Mouse (Mus musculus): Measurements from ENCODE around the gene Tjp2.

DNA sequence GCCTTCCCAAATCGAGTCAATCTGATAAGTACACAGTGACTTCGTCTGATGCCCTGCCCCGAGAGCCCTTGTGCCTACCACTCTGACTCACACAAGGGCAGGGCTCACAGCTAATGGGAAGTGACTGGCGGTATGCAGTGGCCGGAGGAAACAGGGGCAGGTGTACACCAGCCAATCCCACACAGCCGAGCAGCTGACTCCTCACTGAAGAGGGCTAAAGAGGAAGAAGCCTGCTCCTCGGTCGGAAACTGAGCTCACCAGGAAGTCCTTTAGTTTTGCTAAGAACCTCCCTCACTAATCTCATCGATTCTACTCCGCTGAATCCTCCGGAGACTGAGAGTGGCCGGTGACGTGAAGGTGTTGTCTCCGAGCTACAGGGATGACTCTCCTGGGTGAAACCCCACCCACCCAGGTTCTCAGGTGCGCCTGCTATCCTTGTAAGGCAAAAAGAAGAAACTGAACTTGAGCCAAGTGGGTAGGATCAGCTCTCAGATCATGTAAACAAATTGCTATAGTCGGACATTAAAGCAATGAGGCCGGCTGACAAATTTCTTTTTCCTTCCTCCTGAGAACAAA lies 58.2 kb downstream of the Tjp2 start:
- TF ChIP-seq CTCF (IDR thresholded peaks at IDR 0.05; ENCODE audit: low read depth, low read length), result no peak
- TF ChIP-seq POLR2A (IDR thresholded peaks at IDR 0.05; ENCODE audit: extremely low read depth, insufficient read depth, low read length), result no peak

Measured in liver, adult 2 months (tissue).